Mouse (Mus musculus): ENCODE measurements at regions not wholly inside any gene's neighbourhood (a gene's known extent, or its start where the extent isn't known, plus 50 kb on each side); places are given as distances from the start of the nearest gene placed in this dataset.

DNA sequence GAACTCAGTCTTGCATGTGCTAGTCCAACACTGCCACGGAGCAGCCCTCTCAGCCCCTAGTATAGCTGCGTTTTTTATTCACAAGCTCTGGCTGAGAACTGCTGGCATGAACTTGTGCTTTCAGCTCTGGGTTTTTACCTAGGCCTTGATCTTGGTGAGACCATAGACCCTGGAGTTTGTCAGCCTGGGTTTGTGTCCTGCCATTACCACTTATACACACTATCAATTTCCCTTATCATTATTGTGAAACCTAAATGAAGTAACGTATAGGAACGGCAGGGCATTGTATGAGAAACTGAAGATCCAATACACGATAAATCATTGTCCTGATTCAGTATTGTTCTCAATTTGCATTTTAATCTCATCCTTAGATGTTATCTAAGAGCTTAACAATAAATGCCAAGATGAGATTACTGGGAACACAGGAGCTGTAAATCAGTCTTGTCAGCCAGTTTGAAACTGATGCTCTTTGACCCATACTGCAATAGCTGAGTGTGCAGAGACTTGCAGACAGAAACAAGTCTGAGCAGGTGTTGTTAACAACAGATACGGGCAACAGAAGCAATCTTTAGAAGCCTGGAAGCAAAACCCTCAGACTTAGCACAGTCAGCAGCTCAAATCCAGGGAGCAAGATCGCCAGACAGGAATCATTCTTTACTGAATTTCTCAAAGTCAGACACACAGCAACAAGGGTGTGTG is 190.7 kb upstream of the Mctp2 start:
- no peak for DNase-seq (ENCODE audit: extremely low read depth, low read depth, low spot score)
- no peak overlapping the region for H3K4me3 ChIP-seq (ENCODE audit: insufficient read depth, low read depth, low read length)
- no peak overlapping the region for H3K27ac ChIP-seq (replicated peaks; ENCODE audit: insufficient read depth, low read depth, low read length)
- TF ChIP-seq CTCF (IDR thresholded peaks at IDR 0.05; ENCODE audit: low read depth, low read length): no peak
- no peak for TF ChIP-seq POLR2A (IDR thresholded peaks at IDR 0.05; ENCODE audit: extremely low read depth, insufficient read depth, low read length)
- H3K9ac ChIP-seq (ENCODE audit: low read depth, low read length): no peak overlapping the region
- H3K27me3 ChIP-seq (ENCODE audit: control insufficient read depth, insufficient read depth, low read length): 0 out of 2 replicates have a peak, but pooled peaks cover 6% of the 10 kb centered on the region
- no peaks in the 10 kb centered on the region for H3K36me3 ChIP-seq (ENCODE audit: control insufficient read depth, insufficient read depth, low read length)
- peaks cover 2% of the 10 kb centered on the region; the same call in 1 of the 2 replicates for H3K4me1 ChIP-seq (ENCODE audit: control insufficient read depth, insufficient read depth, low read length)
- WGBS: 75% methylated on average over 7 of the region's 7 CpGs
- H3K79me2 ChIP-seq (ENCODE audit: control insufficient read depth, insufficient read depth, low read length): no peaks in the 10 kb centered on the region

DNA sequence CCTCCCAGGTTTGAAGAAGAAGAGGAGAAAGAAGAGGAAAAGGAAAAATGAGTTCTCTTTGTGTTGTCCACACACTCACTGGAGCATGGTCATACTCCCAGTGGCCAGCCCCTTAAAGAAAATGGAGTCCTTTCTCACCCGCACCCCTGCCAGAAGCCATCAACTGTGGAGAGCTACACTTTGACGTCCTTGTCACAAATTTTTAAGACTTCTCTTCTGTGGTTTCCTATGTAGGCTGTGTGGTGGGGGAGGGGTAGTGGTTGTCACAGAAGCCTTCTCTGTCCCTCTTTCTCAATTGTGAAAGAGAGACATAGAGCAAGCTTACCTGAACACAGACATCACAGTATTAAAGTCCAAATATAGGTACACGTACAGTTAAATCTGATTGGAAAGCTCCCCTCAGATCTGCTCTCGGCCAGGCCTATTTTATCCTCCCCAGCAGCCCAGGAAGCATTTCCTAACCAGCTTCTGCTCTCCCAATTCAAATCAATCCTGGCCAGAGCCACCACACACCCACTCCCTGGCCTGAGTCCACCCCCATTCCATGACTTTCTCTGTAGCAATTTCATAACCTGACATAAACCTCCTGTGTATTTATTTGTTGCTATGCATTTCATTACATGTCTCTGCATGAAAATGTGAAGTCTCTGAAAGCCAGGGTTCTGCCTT is 192.3 kb upstream of the Mctp2 start:
- Histone ChIP-seq H3K4me1 (ENCODE audit: control insufficient read depth, insufficient read depth, low read length) (peaks cover 2% of the 10 kb centered on the region; the same call in 1 of the 2 replicates), H3K9ac (ENCODE audit: low read depth, low read length) (no peak overlapping the region), H3K79me2 (ENCODE audit: control insufficient read depth, insufficient read depth, low read length) (no peaks in the 10 kb centered on the region), H3K36me3 (ENCODE audit: control insufficient read depth, insufficient read depth, low read length) (no peaks in the 10 kb centered on the region), H3K27me3 (ENCODE audit: control insufficient read depth, insufficient read depth, low read length) (0 out of 2 replicates have a peak, but pooled peaks cover 6% of the 10 kb centered on the region), H3K27ac (replicated peaks; ENCODE audit: insufficient read depth, low read depth, low read length) (no peak overlapping the region), H3K4me3 (ENCODE audit: insufficient read depth, low read depth, low read length) (no peak overlapping the region)
- 46% methylated on average over 4 of the region's 4 CpGs for WGBS
- no peak for TF ChIP-seq POLR2A (IDR thresholded peaks at IDR 0.05; ENCODE audit: extremely low read depth, insufficient read depth, low read length)
- TF ChIP-seq CTCF (IDR thresholded peaks at IDR 0.05; ENCODE audit: low read depth, low read length): no peak
- no peak for DNase-seq (ENCODE audit: extremely low read depth, low read depth, low spot score)

DNA sequence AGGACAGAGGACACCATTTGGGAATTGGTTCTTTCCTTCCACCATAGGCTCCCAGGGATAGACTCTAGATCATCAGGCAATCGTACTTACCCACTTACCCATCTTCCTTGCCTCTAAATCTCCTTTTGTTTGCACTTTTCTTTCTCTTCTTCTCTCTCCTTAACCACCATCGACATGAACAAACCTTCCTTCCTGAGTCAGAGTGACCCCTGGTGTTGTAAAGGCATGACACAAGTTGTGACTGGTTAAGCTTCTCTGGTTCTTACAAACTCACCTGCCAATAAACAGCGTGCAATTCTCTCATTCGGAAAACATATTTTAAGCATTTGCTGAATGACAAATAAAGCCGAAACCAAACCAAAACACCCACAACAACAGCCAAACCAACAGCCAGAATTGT is 193.4 kb upstream of the Mctp2 start:
- H3K36me3 ChIP-seq (ENCODE audit: control insufficient read depth, insufficient read depth, low read length): no peaks in the 10 kb centered on the region
- DNase-seq (ENCODE audit: extremely low read depth, low read depth, low spot score): no peak
- H3K9ac ChIP-seq (ENCODE audit: low read depth, low read length): no peak overlapping the region
- TF ChIP-seq POLR2A (IDR thresholded peaks at IDR 0.05; ENCODE audit: extremely low read depth, insufficient read depth, low read length) (no peak), CTCF (IDR thresholded peaks at IDR 0.05; ENCODE audit: low read depth, low read length) (no peak)
- H3K79me2 ChIP-seq (ENCODE audit: control insufficient read depth, insufficient read depth, low read length): no peaks in the 10 kb centered on the region
- no peak overlapping the region for H3K27ac ChIP-seq (replicated peaks; ENCODE audit: insufficient read depth, low read depth, low read length)
- 73% methylated on average over 5 of the region's 5 CpGs for WGBS
- H3K4me1 ChIP-seq (ENCODE audit: control insufficient read depth, insufficient read depth, low read length): peaks cover 3% of the 10 kb centered on the region
- 0 out of 2 replicates have a peak, but pooled peaks cover 6% of the 10 kb centered on the region for H3K27me3 ChIP-seq (ENCODE audit: control insufficient read depth, insufficient read depth, low read length)
- H3K4me3 ChIP-seq (ENCODE audit: insufficient read depth, low read depth, low read length): no peak overlapping the region

DNA sequence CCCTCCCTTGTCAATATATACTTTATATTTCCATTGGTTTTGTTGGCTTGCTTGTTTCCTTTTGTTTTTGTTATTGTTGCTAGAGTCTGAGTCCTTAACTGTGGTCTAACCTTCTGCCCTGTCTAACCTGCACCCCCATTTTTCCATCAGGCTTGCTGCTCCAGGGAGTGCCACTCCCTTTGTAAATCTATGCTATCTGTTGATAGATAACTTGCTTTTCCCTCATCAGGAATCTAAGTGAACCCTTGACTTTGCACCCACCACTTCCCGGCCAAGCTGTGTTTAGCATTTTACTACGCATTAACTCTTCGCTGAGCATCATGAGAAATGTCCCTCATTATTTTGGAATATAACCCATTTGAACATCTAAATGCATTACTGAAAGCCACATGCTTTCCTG is 193.8 kb upstream of the Mctp2 start:
- no peak for TF ChIP-seq POLR2A (IDR thresholded peaks at IDR 0.05; ENCODE audit: extremely low read depth, insufficient read depth, low read length)
- TF ChIP-seq CTCF (IDR thresholded peaks at IDR 0.05; ENCODE audit: low read depth, low read length): no peak
- Histone ChIP-seq H3K79me2 (ENCODE audit: control insufficient read depth, insufficient read depth, low read length) (no peaks in the 10 kb centered on the region), H3K27me3 (ENCODE audit: control insufficient read depth, insufficient read depth, low read length) (0 out of 2 replicates have a peak, but pooled peaks cover 6% of the 10 kb centered on the region), H3K27ac (replicated peaks; ENCODE audit: insufficient read depth, low read depth, low read length) (no peak overlapping the region), H3K9ac (ENCODE audit: low read depth, low read length) (no peak overlapping the region), H3K4me3 (ENCODE audit: insufficient read depth, low read depth, low read length) (no peak overlapping the region), H3K4me1 (ENCODE audit: control insufficient read depth, insufficient read depth, low read length) (peaks cover 3% of the 10 kb centered on the region), H3K36me3 (ENCODE audit: control insufficient read depth, insufficient read depth, low read length) (no peaks in the 10 kb centered on the region)
- no peak for DNase-seq (ENCODE audit: extremely low read depth, low read depth, low spot score)
- 43% methylated on average over 3 of the region's 3 CpGs for WGBS

DNA sequence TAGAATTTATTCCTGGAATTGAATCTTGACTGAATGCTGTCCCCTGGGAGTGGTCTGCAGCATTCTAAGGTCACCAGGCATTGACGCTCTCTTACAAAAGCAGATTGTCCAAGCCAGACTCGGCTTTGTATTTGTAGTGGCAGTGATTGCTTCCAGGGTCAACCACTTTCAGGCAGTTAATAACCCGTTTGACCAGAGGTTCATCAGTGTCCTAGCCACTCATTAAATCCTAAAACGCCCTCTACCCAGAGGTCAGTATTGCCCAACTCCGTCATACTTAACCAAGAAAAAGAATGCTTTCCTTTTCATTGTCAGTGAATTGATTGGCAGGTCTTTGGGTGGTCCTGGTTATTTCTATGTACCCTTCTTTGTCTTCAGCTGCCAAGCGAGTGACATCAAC is 194.6 kb upstream of the Mctp2 start:
- 0 out of 2 replicates have a peak, but pooled peaks cover 6% of the 10 kb centered on the region for H3K27me3 ChIP-seq (ENCODE audit: control insufficient read depth, insufficient read depth, low read length)
- no peak overlapping the region for H3K27ac ChIP-seq (replicated peaks; ENCODE audit: insufficient read depth, low read depth, low read length)
- peaks cover 3% of the 10 kb centered on the region for H3K4me1 ChIP-seq (ENCODE audit: control insufficient read depth, insufficient read depth, low read length)
- DNase-seq (ENCODE audit: extremely low read depth, low read depth, low spot score): peak; percentile 74
- TF ChIP-seq CTCF (IDR thresholded peaks at IDR 0.05; ENCODE audit: low read depth, low read length) (no peak), POLR2A (IDR thresholded peaks at IDR 0.05; ENCODE audit: extremely low read depth, insufficient read depth, low read length) (no peak)
- no peak overlapping the region for H3K9ac ChIP-seq (ENCODE audit: low read depth, low read length)
- 31% methylated on average over 6 of the region's 6 CpGs for WGBS
- H3K79me2 ChIP-seq (ENCODE audit: control insufficient read depth, insufficient read depth, low read length): no peaks in the 10 kb centered on the region
- no peaks in the 10 kb centered on the region for H3K36me3 ChIP-seq (ENCODE audit: control insufficient read depth, insufficient read depth, low read length)
- no peak overlapping the region for H3K4me3 ChIP-seq (ENCODE audit: insufficient read depth, low read depth, low read length)

DNA sequence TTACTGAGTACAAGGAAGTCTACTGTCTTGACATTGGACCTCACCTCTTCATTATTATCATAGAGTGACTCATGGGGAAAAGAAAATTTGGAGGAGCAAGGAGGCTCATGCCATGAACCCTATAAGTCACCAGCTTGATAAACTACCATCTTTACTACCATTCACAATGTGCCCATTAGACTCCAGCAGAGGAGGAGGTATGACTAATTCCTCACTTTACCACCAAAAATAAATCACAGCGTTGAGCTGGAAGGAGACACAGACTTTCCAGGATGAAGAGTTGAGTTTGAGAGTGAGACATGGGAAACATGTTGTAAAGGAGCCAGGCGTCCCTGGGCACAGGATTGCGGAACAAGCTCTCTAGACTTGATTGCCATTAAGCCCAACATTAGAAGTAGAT is 195.0 kb upstream of the Mctp2 start:
- TF ChIP-seq CTCF (IDR thresholded peaks at IDR 0.05; ENCODE audit: low read depth, low read length) (no peak), POLR2A (IDR thresholded peaks at IDR 0.05; ENCODE audit: extremely low read depth, insufficient read depth, low read length) (no peak)
- Histone ChIP-seq H3K27ac (replicated peaks; ENCODE audit: insufficient read depth, low read depth, low read length) (no peak overlapping the region), H3K9ac (ENCODE audit: low read depth, low read length) (no peak overlapping the region), H3K27me3 (ENCODE audit: control insufficient read depth, insufficient read depth, low read length) (0 out of 2 replicates have a peak, but pooled peaks cover 6% of the 10 kb centered on the region), H3K79me2 (ENCODE audit: control insufficient read depth, insufficient read depth, low read length) (no peaks in the 10 kb centered on the region), H3K4me1 (ENCODE audit: control insufficient read depth, insufficient read depth, low read length) (peaks cover 3% of the 10 kb centered on the region), H3K36me3 (ENCODE audit: control insufficient read depth, insufficient read depth, low read length) (no peaks in the 10 kb centered on the region), H3K4me3 (ENCODE audit: insufficient read depth, low read depth, low read length) (no peak overlapping the region)
- 91% methylated on average over 3 of the region's 3 CpGs for WGBS
- DNase-seq (ENCODE audit: extremely low read depth, low read depth, low spot score): no peak
